Mouse (Mus musculus) olfactory bulb, adult 2 months (tissue): ENCODE measurements around the gene Rnase11.

Experiments used
- CTCF ChIP-seq: fragments of 200-500 bp; IDR thresholded peaks from 2 replicates; pipeline ENCODE4 v1.5.1; 2012; ENCODE audit warnings: low read depth, mild to moderate bottlenecking, low read length, moderate library complexity; ENCODE audit not compliant: insufficient read depth
- POLR2A ChIP-seq: fragments of 200-500 bp; IDR thresholded peaks from 2 replicates; pipeline ENCODE4 v1.6.1; 2012; ENCODE audit warnings: mild to moderate bottlenecking, low read depth, low read length, moderate library complexity; ENCODE audit not compliant: insufficient read depth

GRCm38 (mm10) chr14:51090921-51091900, 41.2 kb upstream of the Rnase11 start, which contains the start of the genes Rnase4 and Ang:
- TF ChIP-seq CTCF: no peak
- TF ChIP-seq POLR2A: no peak
